Mouse (Mus musculus) E14TG2a.4 (cell line): Measurements from ENCODE around the gene Nop10.
"Not testable (repeated sequence)": the region's sequence is repeated elsewhere in the genome, so short reads cannot be mapped to it uniquely, and the experiment has no call there.

Experiments
- H3K27me3 ChIP-seq: 2 replicates; pipeline ENCODE4 v1.6.1; 2014; ENCODE audit warnings: low read length, control low read depth; ENCODE audit not compliant: insufficient read depth
- H3K36me3 ChIP-seq: 2 replicates; pipeline ENCODE4 v1.6.1; 2014; ENCODE audit warnings: low read length, control low read depth; ENCODE audit not compliant: insufficient read depth
- H3K4me1 ChIP-seq: replicated peaks from 2 replicates; pipeline ENCODE4 v1.6.1; 2014; ENCODE audit warnings: low read depth, low read length, control low read depth
- H3K4me3 ChIP-seq: replicated peaks from 2 replicates; pipeline ENCODE4 v1.5.1; 2014; ENCODE audit warnings: mild to moderate bottlenecking, low read length
- H3K9me3 ChIP-seq: 2 replicates; pipeline ENCODE4 v1.6.1; 2014; ENCODE audit warnings: low read length, control low read depth
- CTCF ChIP-seq: conservative IDR thresholded peaks from 2 replicates; pipeline ENCODE4 v1.5.1; 2014; ENCODE audit warnings: low read length
- NANOG ChIP-seq: IDR thresholded peaks from 2 replicates; pipeline ENCODE4 v1.6.1; 2014; ENCODE audit warnings: borderline replicate concordance, low read length, mixed read lengths
- POU5F1 ChIP-seq: IDR thresholded peaks from 2 replicates; pipeline ENCODE4 v1.6.1; 2014; ENCODE audit warnings: low read length, borderline replicate concordance

Nop10 gene

DNA sequence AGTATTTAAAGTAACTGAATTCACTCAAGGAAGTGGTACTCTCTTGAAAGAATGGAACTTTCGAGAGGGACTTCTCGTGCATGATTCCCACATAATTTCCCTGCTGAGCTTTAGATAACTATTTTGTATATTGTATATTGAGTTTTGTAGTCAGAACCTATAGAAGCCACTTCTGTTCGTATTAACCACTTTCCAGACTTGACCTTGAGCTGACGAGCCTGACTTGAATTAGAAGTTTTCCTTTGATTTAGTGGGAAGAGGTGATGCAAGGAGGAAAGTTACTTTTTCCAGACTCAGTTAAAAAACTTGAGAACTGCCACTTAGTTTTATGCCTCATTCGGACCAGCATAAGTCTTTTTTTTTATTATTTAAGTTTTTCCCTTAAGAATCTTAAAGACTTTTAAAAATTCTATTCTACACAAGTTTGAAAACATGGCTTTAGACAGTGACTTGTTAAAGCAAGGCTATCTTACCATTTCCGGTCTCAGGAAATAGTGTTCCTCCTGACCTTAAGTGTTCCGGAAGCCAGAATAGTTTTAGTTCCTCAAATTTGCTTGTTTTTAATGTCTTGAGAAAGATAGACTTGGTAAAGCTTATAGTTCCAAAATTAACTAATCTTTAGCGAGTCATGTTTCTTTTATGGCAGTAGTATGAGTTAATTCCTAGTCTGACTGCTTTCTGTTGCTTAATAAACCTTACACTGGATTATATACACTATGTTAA lies 6.0 kb downstream of the Nop10 start:
- TF ChIP-seq NANOG (no peak), POU5F1 (no peak), CTCF (no peak)
- Histone ChIP-seq H3K4me3 (no peak overlapping the region), H3K4me1 (peaks cover 45% of the 10 kb centered on the region), H3K9me3 (no peaks in the 10 kb centered on the region), H3K36me3 (peaks cover 27% of the 10 kb centered on the region), H3K27me3 (no peaks in the 10 kb centered on the region)

DNA sequence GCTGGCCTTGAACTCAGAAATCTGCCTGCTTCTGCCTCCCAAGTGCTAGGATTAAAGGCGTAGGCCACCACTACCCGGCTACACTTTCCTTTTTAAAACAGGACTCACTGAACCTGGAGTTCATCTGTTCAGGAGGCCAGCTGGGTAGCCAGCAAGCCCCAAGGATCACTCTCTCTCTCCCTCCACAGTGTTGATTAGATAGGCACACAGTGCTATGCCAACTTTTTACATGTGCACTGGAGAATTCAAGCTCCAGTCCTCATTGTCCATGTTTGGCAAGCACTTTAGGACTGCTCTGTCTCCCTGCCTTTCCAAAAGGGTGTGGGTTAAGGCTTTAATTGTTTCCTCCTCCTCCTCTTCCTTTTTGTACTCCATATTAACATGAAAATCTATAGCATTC lies 8.3 kb downstream of the Nop10 start:
- peaks cover 5% of the 10 kb centered on the region; the same call in 1 of the 2 replicates for H3K36me3 ChIP-seq
- TF ChIP-seq CTCF (no peak), POU5F1 (no peak), NANOG (no peak)
- H3K9me3 ChIP-seq, result no peaks in the 10 kb centered on the region
- no peak overlapping the region for H3K4me3 ChIP-seq
- H3K27me3 ChIP-seq, result no peaks in the 10 kb centered on the region
- peaks cover 22% of the 10 kb centered on the region for H3K4me1 ChIP-seq

GRCm38 (mm10) chr2:112272909-112273308 lies 11.2 kb downstream of the Nop10 start:
- H3K9me3 ChIP-seq, result no peaks in the 10 kb centered on the region
- no peak for TF ChIP-seq CTCF
- no peak for TF ChIP-seq POU5F1
- TF ChIP-seq NANOG, result no peak
- 0 out of 2 replicates have a peak, but pooled peaks cover 2% of the 10 kb centered on the region for H3K36me3 ChIP-seq

GRCm38 (mm10) chr2:112273474-112273873 lies 11.7 kb downstream of the Nop10 start:
- Histone ChIP-seq H3K36me3 (0 out of 2 replicates have a peak, but pooled peaks cover 2% of the 10 kb centered on the region), H3K4me1 (0 out of 2 replicates have a peak, but pooled peaks cover 3% of the 10 kb centered on the region), H3K4me3 (no peak overlapping the region), H3K9me3 (no peaks in the 10 kb centered on the region), H3K27me3 (no peaks in the 10 kb centered on the region)
- TF ChIP-seq POU5F1 (no peak), CTCF (no peak), NANOG (no peak)

More at GRCm38 (mm10) chr2:112272909-112273308, 11.2 kb downstream of the Nop10 start:
- Histone ChIP-seq H3K4me1 (0 out of 2 replicates have a peak, but pooled peaks cover 3% of the 10 kb centered on the region), H3K27me3 (no peaks in the 10 kb centered on the region), H3K4me3 (no peak overlapping the region)

DNA sequence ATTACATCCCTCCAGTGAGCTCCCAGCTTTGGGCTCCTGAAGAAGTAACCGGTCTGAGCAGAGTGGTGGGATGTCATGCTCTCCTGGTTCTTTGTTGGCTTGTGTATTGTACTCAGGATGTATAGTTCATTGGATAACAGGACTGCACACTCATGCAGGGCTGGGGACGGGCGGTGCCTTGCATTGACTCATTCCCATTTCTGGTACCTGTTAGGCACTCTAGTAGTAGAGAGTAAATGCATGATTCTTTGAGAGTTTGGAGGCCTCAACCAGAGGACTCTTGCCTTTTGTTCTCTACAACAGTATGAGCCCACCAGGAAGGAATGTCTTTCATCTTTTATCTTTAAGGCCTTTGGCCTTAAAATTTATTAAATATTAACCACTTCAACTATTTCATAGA lies 15.1 kb downstream of the Nop10 start:
- no peak overlapping the region for H3K4me3 ChIP-seq
- no peaks in the 10 kb centered on the region for H3K27me3 ChIP-seq
- no peaks in the 10 kb centered on the region for H3K9me3 ChIP-seq
- H3K4me1 ChIP-seq, result no peaks in the 10 kb centered on the region
- TF ChIP-seq POU5F1 (no peak), CTCF (no peak), NANOG (no peak)
- 0 out of 2 replicates have a peak, but pooled peaks cover 2% of the 10 kb centered on the region for H3K36me3 ChIP-seq

DNA sequence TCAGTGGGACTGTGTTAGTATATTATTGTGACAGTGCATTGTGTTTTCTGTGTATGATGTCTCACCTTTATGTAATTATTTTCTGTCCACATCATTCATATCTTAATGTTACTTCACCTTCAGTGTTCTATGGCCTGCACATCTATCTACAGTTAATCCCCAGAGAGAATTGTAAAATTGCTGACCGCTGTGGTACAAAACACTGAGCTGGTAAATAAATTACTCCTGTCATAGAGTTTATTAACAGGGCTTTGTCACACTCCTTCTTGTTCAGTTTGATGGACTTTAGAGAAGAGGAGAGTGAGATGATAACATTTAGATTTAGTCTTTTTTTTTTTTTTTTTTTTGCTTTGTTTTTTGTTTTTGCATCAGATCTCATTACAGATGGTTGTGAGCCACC lies 21.1 kb downstream of the Nop10 start:
- no peaks in the 10 kb centered on the region for H3K27me3 ChIP-seq
- H3K4me3 ChIP-seq, result no peak overlapping the region
- peaks cover 22% of the 10 kb centered on the region for H3K4me1 ChIP-seq
- TF ChIP-seq CTCF (no peak), POU5F1 (no peak), NANOG (no peak)
- no peaks in the 10 kb centered on the region for H3K9me3 ChIP-seq
- no peaks in the 10 kb centered on the region for H3K36me3 ChIP-seq

- H3K36me3 ChIP-seq, result no peaks in the 10 kb centered on the region
- peak overlapping the region; percentile 84 for H3K4me3 ChIP-seq
- H3K27me3 ChIP-seq, result no peaks in the 10 kb centered on the region
- TF ChIP-seq CTCF (no peak), NANOG (no peak), POU5F1 (no peak)
- no peaks in the 10 kb centered on the region for H3K9me3 ChIP-seq
- H3K4me1 ChIP-seq, result peaks cover 27% of the 10 kb centered on the region
Observed at GRCm38 (mm10) chr2:112284363-112285030, 22.8 kb downstream of the Nop10 start.

GRCm38 (mm10) chr2:112285031-112285390 lies 23.3 kb downstream of the Nop10 start:
- H3K36me3 ChIP-seq, result no peaks in the 10 kb centered on the region
- peak overlapping the region; percentile 84 for H3K4me3 ChIP-seq
- H3K4me1 ChIP-seq, result peaks cover 27% of the 10 kb centered on the region
- no peak for TF ChIP-seq CTCF
- no peak for TF ChIP-seq POU5F1
- no peak for TF ChIP-seq NANOG
- no peaks in the 10 kb centered on the region for H3K9me3 ChIP-seq
- H3K27me3 ChIP-seq, result no peaks in the 10 kb centered on the region

- H3K36me3 ChIP-seq, H3K27me3 ChIP-seq, H3K9me3 ChIP-seq, H3K4me3 ChIP-seq: not testable (repeated sequence)
- peaks cover 27% of the 10 kb centered on the region for H3K4me1 ChIP-seq
Observed at GRCm38 (mm10) chr2:112286062-112286461, 24.3 kb downstream of the Nop10 start.
